In genomic region chr12:110499225-110499992, GRCm38 (mm10) we compare ENCODE assay signal across 8 mouse cellular contexts. TPM values are rescaled to one million over a fixed set of nuclear protein-coding genes. Genes with fewer than 3 reads are reported as not detected.
DNase-seq lines count a peak whose midpoint lies in the region; TF ChIP-seq lines count a peak whose summit lies in the region.

No protein-coding gene starts in this region.

- DNase-seq in layer of hippocampus, adult 2 months (ENCODE audit: low spot score in 2 of 2), result no peak
- DNase-seq in layer of hippocampus, adult 9-11 months, result no peak
- DNase-seq in heart, adult 11 months, result peak; percentile 98
- peak; percentile 55 for DNase-seq in kidney, adult 9 months
- peak; percentile 61 for DNase-seq in lung, postnatal 14 days
- no peak for DNase-seq in urinary bladder, postnatal 4 days (ENCODE audit: low spot score in 2 of 2)
- DNase-seq in thymus, postnatal 10 days (ENCODE audit: low spot score in 2 of 2), result no peak
- no peak for DNase-seq in cerebellum, adult 9-10 months

- no peak for TF ChIP-seq CTCF in layer of hippocampus, adult 2 months (conservative IDR thresholded peaks at IDR 0.05)

- H3K27ac ChIP-seq in layer of hippocampus, adult 2 months, result peak overlapping the region; percentile 73

- no peak overlapping the region for H3K4me3 ChIP-seq in layer of hippocampus, adult 2 months

RNA-seq across cellular contexts. Expression of gene Ppp2r5c, which starts 52.5 kb away (rescaled TPM):
- total RNA-seq in layer of hippocampus, adult 2 months (2021), result 100 to 1,000 TPM; 243 to 252 TPM

Comparison
In these comparisons a context has a peak if more than half of its experiments do, and no peak if none do; other contexts are left out.
1. DNase-seq: peak in heart, adult 11 months (single experiment), kidney, adult 9 months (single experiment) and lung, postnatal 14 days (single experiment); none in layer of hippocampus, adult 2 months (0 of 2), layer of hippocampus, adult 9-11 months (single experiment), urinary bladder, postnatal 4 days (0 of 2), thymus, postnatal 10 days (0 of 2) and cerebellum, adult 9-10 months (single experiment).